Mouse (Mus musculus): Measurements from ENCODE around the gene Wdfy3. TPM values are rescaled to one million over a fixed set of nuclear protein-coding genes. Genes with fewer than 3 reads are reported as not detected.
A peak's percentile ranks its signal among the peaks of the same experiment; 100 is the strongest.

Gene Wdfy3
- polyA plus RNA-seq, 1 experiment from 2014 or later, result 11.3 TPM

DNA sequence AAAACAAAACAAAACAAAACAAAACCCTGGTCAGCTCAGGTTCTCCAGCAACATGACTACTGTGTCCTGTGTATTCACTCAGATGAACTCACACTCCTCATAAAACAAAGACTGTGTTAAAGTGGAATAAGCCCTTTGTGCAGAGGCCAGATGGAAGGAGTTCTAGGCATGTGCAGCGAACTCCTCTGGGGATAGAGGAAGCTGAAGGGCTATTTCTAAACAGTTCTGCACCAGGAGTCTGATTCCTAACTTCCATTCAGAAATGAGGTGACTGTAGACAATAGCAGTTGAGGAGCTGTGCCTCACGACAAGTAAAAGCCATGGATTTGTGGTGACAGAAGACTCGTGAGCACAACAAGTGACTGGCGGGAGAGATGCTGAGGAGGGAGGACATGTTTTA, 2.3 kb upstream of the Wdfy3 start:
- ATAC-seq (ENCODE audit: insufficient read depth, low FRiP score, low read depth), result no peak
- H3K4me1 ChIP-seq, result peaks cover 11% of the 10 kb centered on the region; the same call in 1 of the 2 replicates
- WGBS, result 75% methylated on average over 4 of the region's 4 CpGs
- H3K36me3 ChIP-seq, result no peaks in the 10 kb centered on the region
- no peak overlapping the region for H3K9ac ChIP-seq
- H3K4me3 ChIP-seq (replicated peaks), result no peak overlapping the region
- no peaks in the 10 kb centered on the region for H3K9me3 ChIP-seq
- H3K27me3 ChIP-seq (replicated peaks), result no peaks in the 10 kb centered on the region
- no peak overlapping the region for H3K4me2 ChIP-seq
- H3K27ac ChIP-seq, result no peak overlapping the region

DNA sequence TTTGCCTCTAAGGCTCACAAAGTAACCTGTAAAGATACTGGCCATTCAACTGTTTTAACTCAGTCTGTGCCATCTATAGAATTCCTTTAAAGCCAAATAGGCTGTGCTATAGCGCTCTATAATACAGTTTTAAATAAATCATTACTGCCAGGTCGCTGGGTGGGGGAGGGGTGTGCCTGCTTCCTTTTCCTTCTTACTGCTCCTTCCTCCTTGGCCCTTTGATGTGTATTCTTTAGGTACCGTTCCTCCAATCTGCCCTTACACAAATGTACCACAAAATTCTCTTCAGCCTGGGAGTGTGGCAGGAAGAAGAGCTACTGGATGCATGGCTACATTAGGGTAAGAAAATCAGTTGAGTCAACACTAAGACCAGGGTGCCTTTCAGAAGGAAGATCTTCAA, 1.5 kb upstream of the Wdfy3 start:
- Histone ChIP-seq H3K4me2 (no peak overlapping the region), H3K9me3 (no peaks in the 10 kb centered on the region), H3K36me3 (no peaks in the 10 kb centered on the region), H3K27me3 (replicated peaks) (no peaks in the 10 kb centered on the region), H3K27ac (no peak overlapping the region), H3K4me3 (replicated peaks) (no peak overlapping the region), H3K9ac (no peak overlapping the region), H3K4me1 (peaks cover 11% of the 10 kb centered on the region; the same call in 1 of the 2 replicates)
- ATAC-seq (ENCODE audit: insufficient read depth, low FRiP score, low read depth), result no peak
- 43% methylated on average over 3 of the region's 3 CpGs for WGBS

DNA sequence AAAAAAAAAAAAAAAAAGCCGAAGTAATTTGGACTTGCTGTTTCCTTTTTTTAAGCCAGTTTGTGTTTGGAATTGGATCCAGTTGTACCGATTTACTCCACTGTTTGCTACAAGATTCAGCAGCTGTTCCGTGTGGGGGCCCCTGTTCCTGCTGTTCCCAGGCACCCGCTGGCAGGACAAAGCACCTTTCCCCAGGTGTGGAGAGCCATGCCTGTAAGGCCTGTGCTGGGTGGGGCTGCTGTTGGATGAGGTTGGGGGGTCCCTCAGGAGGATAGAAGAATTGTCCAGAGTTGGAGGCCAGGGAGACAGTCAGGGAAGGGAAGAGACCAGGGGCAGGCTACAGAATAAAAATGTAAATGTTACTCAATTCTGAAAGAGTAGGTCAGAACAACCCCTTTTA, 1.1 kb upstream of the Wdfy3 start:
- Histone ChIP-seq H3K27me3 (replicated peaks) (no peaks in the 10 kb centered on the region), H3K4me3 (replicated peaks) (no peak overlapping the region), H3K9me3 (no peaks in the 10 kb centered on the region), H3K27ac (peak overlapping the region; percentile 85; the same call in 1 of the 2 replicates), H3K4me2 (peak overlapping the region; percentile 80), H3K9ac (no peak overlapping the region), H3K4me1 (peaks cover 11% of the 10 kb centered on the region; the same call in 1 of the 2 replicates), H3K36me3 (no peaks in the 10 kb centered on the region)
- no peak for ATAC-seq (ENCODE audit: insufficient read depth, low FRiP score, low read depth)
- 30% methylated on average over 4 of the region's 4 CpGs for WGBS

DNA sequence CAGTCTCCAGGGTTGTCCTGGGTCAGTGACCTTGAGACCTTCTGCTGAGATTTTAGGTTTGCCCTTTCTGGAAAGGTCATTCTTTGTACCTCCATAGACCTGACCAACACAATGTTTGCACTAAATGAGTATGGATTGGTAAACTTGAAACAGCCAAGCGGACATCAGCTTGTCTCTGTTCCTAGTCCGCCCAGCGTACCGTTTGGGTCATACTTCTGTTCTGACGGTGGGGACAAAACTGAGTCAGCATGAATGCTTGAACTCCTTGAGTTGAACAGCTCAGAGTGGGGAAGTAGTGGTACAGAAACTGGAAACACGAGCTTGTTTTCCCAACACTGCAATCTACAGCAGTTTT, 670 bp upstream of the Wdfy3 start:
- Histone ChIP-seq H3K9me3 (no peaks in the 10 kb centered on the region), H3K4me3 (replicated peaks) (peak overlapping the region; percentile 90), H3K4me2 (peak overlapping the region; percentile 80), H3K4me1 (peaks cover 11% of the 10 kb centered on the region; the same call in 1 of the 2 replicates), H3K9ac (peak overlapping the region; percentile 60; the same call in 1 of the 2 replicates), H3K27me3 (replicated peaks) (no peaks in the 10 kb centered on the region), H3K27ac (peak overlapping the region; percentile 85), H3K36me3 (no peaks in the 10 kb centered on the region)
- 12% methylated on average over 6 of the region's 6 CpGs for WGBS
- no peak for ATAC-seq (ENCODE audit: insufficient read depth, low FRiP score, low read depth)

GRCm38 (mm10) chr5:102069051-102069766, 512 bp downstream of the Wdfy3 start:
- Histone ChIP-seq H3K27me3 (replicated peaks) (no peaks in the 10 kb centered on the region), H3K9me3 (no peaks in the 10 kb centered on the region), H3K4me3 (replicated peaks) (peak overlapping the region; percentile 90), H3K4me1 (peaks cover 11% of the 10 kb centered on the region; the same call in 1 of the 2 replicates), H3K36me3 (no peaks in the 10 kb centered on the region), H3K27ac (peak overlapping the region; percentile 92), H3K9ac (peak overlapping the region; percentile 95), H3K4me2 (peak overlapping the region; percentile 70)
- WGBS, result under 1% methylated on average over 72 of the region's 92 CpGs
- ATAC-seq (ENCODE audit: insufficient read depth, low FRiP score, low read depth), result peak; percentile 83

GRCm38 (mm10) chr5:102066458-102066857, 3.3 kb downstream of the Wdfy3 start:
- Histone ChIP-seq H3K4me3 (replicated peaks) (no peak overlapping the region), H3K36me3 (no peaks in the 10 kb centered on the region), H3K9me3 (no peaks in the 10 kb centered on the region), H3K9ac (no peak overlapping the region), H3K27ac (no peak overlapping the region), H3K4me2 (no peak overlapping the region), H3K27me3 (replicated peaks) (no peaks in the 10 kb centered on the region), H3K4me1 (peaks cover 18% of the 10 kb centered on the region; the same call in 1 of the 2 replicates)
- no peak for ATAC-seq (ENCODE audit: insufficient read depth, low FRiP score, low read depth)
- 95% methylated on average over 6 of the region's 6 CpGs for WGBS

GRCm38 (mm10) chr5:102063013-102063752, 6.5 kb downstream of the Wdfy3 start:
- no peak overlapping the region for H3K4me2 ChIP-seq
- ATAC-seq (ENCODE audit: insufficient read depth, low FRiP score, low read depth), result no peak
- H3K9ac ChIP-seq, result no peak overlapping the region
- no peak overlapping the region for H3K27ac ChIP-seq
- H3K4me1 ChIP-seq, result 0 out of 2 replicates have a peak, but pooled peaks cover 15% of the 10 kb centered on the region
- H3K9me3 ChIP-seq, result no peaks in the 10 kb centered on the region
- no peaks in the 10 kb centered on the region for H3K36me3 ChIP-seq
- H3K27me3 ChIP-seq (replicated peaks), result no peaks in the 10 kb centered on the region
- H3K4me3 ChIP-seq (replicated peaks), result no peak overlapping the region
- 62% methylated on average over 18 of the region's 18 CpGs for WGBS

- Histone ChIP-seq H3K4me2 (no peak overlapping the region), H3K4me3 (replicated peaks) (no peak overlapping the region), H3K9me3 (no peaks in the 10 kb centered on the region), H3K27me3 (replicated peaks) (no peaks in the 10 kb centered on the region), H3K4me1 (0 out of 2 replicates have a peak, but pooled peaks cover 8% of the 10 kb centered on the region), H3K9ac (no peak overlapping the region), H3K36me3 (no peaks in the 10 kb centered on the region), H3K27ac (no peak overlapping the region)
- WGBS, result 63% methylated on average over 5 of the region's 5 CpGs
- ATAC-seq (ENCODE audit: insufficient read depth, low FRiP score, low read depth), result no peak
Observed at GRCm38 (mm10) chr5:102061816-102062215, 7.9 kb downstream of the Wdfy3 start.

DNA sequence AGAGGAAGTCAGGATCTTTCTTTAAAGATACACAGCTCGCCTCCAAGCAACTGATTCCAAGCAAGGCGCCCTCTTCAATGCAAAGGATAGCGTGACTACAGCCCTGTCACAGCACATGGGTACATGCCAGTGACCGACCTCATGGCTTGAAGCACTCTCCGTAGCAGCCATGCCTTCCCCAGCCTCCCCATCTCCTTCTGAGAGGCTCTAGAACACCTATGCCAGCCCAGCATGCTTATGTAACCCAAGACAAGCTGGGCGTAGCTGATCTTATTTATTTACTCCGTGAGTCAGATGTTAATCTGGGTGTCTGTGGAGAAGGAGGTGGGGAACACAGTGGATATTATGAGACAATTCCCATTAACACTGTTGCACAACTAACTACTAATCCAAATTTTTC, 13.8 kb downstream of the Wdfy3 start:
- no peak for ATAC-seq (ENCODE audit: insufficient read depth, low FRiP score, low read depth)
- H3K9ac ChIP-seq, result no peak overlapping the region
- no peak overlapping the region for H3K4me3 ChIP-seq (replicated peaks)
- WGBS, result 63% methylated on average over 7 of the region's 7 CpGs
- H3K36me3 ChIP-seq, result no peaks in the 10 kb centered on the region
- no peak overlapping the region for H3K4me2 ChIP-seq
- no peaks in the 10 kb centered on the region; the same call in 1 of the 2 replicates for H3K4me1 ChIP-seq
- H3K27me3 ChIP-seq (replicated peaks), result no peaks in the 10 kb centered on the region
- H3K27ac ChIP-seq, result no peak overlapping the region
- H3K9me3 ChIP-seq, result no peaks in the 10 kb centered on the region

DNA sequence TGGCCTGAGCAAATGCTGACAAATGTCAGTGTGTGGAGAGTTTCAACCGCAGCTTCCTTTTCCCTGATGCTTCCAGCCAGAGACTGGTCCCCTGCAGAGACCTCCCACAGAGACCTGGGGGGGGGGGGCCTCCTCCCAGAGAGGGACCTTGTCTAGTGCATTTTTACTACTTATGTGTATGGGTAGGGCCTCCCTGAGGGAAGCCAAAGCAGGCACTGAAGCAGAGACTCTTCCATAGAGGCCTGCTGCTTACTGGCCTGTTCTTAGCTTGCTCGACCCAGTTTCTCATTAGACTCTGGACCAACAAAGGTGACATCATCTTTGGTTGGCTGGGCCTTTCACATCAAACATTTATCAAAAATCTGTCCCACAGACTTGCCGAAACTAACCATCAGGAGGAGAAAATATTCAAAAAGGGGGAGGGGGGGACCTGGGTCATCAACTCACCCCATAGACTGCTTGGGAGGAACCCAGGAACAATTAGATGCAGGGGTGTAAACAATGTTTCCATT, 14.5 kb downstream of the Wdfy3 start:
- ATAC-seq (ENCODE audit: insufficient read depth, low FRiP score, low read depth), result 0 out of 2 replicates have a peak, but pooled peaks have one; percentile 56
- H3K27ac ChIP-seq, result no peak overlapping the region

DNA sequence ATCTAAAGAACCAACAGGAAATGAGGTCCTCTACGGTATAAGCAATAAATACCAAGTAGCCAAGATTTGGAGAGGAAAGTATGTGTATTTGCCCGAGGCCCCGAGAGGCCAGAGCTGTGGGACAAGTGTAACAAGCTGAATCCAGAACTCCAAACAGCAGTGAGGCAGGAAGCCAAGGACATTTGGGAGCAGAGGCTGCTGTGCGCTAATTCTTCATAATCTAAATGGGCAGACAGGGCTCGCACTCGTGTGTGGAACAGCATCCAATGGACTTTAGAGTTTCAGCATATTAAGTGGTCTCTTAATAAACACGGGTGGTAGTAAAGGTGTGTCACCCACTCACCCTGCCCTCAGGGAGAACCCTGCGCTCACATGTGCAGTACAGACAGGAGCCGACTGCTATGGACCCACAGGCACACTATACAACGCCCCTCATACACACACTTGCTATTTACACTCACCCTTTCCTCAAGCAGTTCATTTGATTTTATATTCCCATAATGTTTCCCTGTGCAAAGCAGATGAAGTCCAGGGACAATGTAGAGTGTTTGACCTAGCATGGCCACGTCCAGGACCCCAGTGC, 15.1 kb downstream of the Wdfy3 start:
- no peaks in the 10 kb centered on the region for H3K27me3 ChIP-seq (replicated peaks)
- no peak overlapping the region for H3K27ac ChIP-seq
- WGBS, result 64% methylated on average over 11 of the region's 11 CpGs
- H3K4me2 ChIP-seq, result no peak overlapping the region
- H3K36me3 ChIP-seq, result no peaks in the 10 kb centered on the region
- H3K9ac ChIP-seq, result no peak overlapping the region
- no peaks in the 10 kb centered on the region for H3K9me3 ChIP-seq
- H3K4me1 ChIP-seq, result no peaks in the 10 kb centered on the region; the same call in 1 of the 2 replicates
- no peak for ATAC-seq (ENCODE audit: insufficient read depth, low FRiP score, low read depth)
- no peak overlapping the region for H3K4me3 ChIP-seq (replicated peaks)

More for the DNA sequence above, 14.5 kb downstream of the Wdfy3 start:
- H3K4me1 ChIP-seq, result no peaks in the 10 kb centered on the region; the same call in 1 of the 2 replicates
- no peaks in the 10 kb centered on the region for H3K9me3 ChIP-seq
- no peak overlapping the region; the same call in 1 of the 2 replicates for H3K4me2 ChIP-seq
- H3K9ac ChIP-seq, result no peak overlapping the region
- H3K36me3 ChIP-seq, result no peaks in the 10 kb centered on the region
- H3K4me3 ChIP-seq (replicated peaks), result no peak overlapping the region
- 33% methylated on average over 3 of the region's 3 CpGs for whole genome bisulfite sequencing
- no peaks in the 10 kb centered on the region for H3K27me3 ChIP-seq (replicated peaks)

Data from stomach, embryonic 15.5 days (tissue).